Mouse (Mus musculus): ENCODE data around the gene Pgm2. TPM values are rescaled to one million over a fixed set of nuclear protein-coding genes. Genes with fewer than 3 reads are reported as not detected.

Gene Pgm2
- 7.2 TPM for polyA plus RNA-seq (2014; fragmentation: Illumina TruSeq; extraction: RNeasy Lipid Tissue Mini Kit (QIAGEN cat#74804); ENCODE audit: low read depth, low replicate concordance)

DNA sequence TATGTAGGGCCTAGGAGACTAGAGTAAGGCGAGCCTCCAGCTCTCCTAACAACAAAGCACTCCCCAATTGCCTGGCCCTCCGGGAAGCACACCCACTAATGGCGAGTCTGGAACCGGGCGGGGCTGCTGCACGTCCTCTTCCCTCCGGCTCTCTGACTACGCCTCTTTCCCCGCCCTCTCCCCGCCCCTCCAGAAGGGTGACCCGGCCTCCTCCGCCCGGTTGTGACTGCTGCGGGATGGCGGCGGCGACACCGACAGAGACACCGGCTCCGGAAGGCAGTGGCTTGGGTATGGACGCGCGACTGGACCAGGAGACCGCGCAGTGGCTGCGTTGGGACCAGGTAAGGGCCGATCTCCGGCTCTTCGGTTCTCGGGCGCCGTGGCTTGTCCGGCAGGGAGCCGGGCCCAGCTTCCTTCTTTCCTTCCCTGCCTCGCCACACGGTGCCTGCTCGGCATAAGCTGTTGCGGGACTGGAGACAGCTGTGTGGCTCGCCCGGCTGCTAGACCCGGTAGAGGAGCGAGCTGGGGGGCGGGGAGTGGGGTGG lies at the start of gene Pgm2:
TSS of gene Pgm2 (plus strand) at position 203 of the 545 bp plus-strand sequence.

DNA sequence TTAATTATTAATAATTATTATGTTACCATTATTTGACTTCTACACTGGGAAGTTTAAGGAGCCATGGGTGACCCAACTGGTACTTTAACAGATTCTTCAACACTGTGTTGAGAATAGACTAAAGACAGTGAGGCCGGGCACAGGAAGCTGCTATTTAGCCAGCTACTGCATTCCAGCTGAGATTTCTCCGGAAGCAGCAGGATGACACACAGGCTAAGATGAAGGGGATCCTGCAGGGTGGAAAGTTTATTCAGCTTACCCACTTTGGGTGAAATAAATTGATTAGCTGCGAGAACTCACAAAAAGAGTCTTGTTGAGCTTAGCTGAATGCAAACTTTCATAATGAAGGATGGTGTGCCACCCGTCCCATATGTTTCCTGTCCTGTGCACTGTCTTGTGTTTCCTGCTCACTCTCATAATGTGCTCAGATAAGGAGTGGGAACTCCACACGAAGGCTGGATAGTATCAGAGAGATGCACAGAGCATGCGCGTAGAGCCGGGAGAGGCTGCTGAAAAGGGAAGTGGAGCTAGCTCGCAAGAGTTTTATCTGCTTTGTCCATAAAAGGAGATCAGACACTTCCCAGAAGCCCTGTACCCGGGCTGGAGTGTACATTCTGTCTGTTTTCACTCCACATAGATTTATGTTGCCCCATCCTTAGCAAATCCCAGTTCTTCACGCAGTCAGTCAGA lies 63.3 kb downstream of the Pgm2 start, which contains the start of gene Tbc1d1:
TSS of gene Tbc1d1 (plus strand) at position 445 of the 690 bp plus-strand sequence.

Other genes starting within 250 kb of the Pgm2 start
- 7.8 TPM for gene Rell1, start 124.1 kb upstream of the Pgm2 start, polyA plus RNA-seq (2014; fragmentation: Illumina TruSeq; extraction: RNeasy Lipid Tissue Mini Kit (QIAGEN cat#74804); ENCODE audit: low read depth, low replicate concordance)
- gene Tbc1d1, start 63.4 kb downstream of the Pgm2 start, polyA plus RNA-seq (2014; fragmentation: Illumina TruSeq; extraction: RNeasy Lipid Tissue Mini Kit (QIAGEN cat#74804); ENCODE audit: low read depth, low replicate concordance) = 29.7 TPM